Mouse (Mus musculus) testis, adult 2 months (tissue): ENCODE results near the gene Atp6v0a4.

Experiments
- CTCF ChIP-seq: fragments of 200-500 bp; IDR thresholded peaks from 2 replicates; pipeline ENCODE4 v1.5.1; 2012; ENCODE audit warnings: low read depth, mild to moderate bottlenecking, inconsistent platforms, low read length, moderate library complexity; ENCODE audit not compliant: control insufficient read depth, insufficient read depth, insufficient replicate concordance
- POLR2A ChIP-seq: fragments of 200-500 bp; IDR thresholded peaks from 2 replicates; pipeline ENCODE4 v1.6.1; 2012; ENCODE audit warnings: low read depth, mild to moderate bottlenecking, inconsistent platforms, low read length, moderate library complexity; ENCODE audit not compliant: control insufficient read depth

GRCm38 (mm10) chr6:38109160-38109795 lies 15.1 kb downstream of the Atp6v0a4 start, which contains the start of gene Tmem213:
- no peak for TF ChIP-seq CTCF
- no peak for TF ChIP-seq POLR2A
